In the genomic region with DNA sequence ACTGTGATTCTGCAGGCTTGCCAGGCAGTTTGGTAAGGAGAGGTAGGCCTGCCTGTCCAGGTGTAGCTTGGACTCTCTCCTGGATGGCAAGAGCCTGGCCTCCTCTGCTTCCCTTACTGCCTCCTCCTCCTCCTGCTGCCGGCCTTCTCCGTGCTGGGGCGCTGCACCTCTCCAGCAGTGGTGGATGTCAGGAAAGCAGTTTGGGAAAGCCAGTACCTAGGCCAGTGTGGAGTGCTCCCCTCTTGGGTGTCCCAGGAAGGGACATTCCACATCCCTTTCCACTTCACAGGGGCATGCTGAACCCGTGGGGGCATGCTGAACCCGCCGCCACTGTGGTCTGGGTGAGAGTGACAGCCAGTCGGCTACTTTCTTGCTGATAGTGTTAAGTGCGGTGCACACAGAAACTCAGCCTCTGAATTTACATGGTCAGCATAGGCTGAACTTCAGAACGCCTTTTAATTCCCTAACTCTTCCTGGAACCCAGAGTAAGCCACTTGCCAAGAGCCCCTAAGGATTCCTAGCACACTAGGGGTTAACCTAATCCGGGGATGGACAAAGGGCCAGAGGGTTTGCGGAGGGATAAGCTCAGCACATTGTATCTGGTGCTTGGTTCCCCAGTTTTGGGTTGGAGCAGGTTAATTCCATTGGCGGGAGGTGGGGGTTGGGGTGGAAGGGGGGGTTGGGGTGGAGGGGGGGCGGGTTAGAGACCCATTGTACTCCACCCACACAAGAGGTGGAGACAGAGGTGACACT, we compare ENCODE assay signal across 8 mouse cellular contexts. TPM values are rescaled to one million over a fixed set of nuclear protein-coding genes. Genes with fewer than 3 reads are reported as not detected.
DNase-seq lines count a peak whose midpoint lies in the region; ATAC-seq and TF ChIP-seq lines count a peak whose summit lies in the region.

No protein-coding gene starts in this region.

- DNase-seq in cerebellum, adult 18-20 months = peak; percentile 38 to 48
- DNase-seq in cerebellum, postnatal 10 days = no peak
- no peak for DNase-seq in lung, postnatal 0 days (ENCODE audit: low spot score)
- DNase-seq in lung, postnatal 14 days = no peak
- DNase-seq in stomach, postnatal 0 days (ENCODE audit: low spot score) = no peak
- DNase-seq in ovary, adult 18-20 months (ENCODE audit: low spot score) = no peak
- no peak for DNase-seq in adrenal gland, adult 8-10 months

- H3K9ac ChIP-seq in lung, postnatal 0 days (replicated peaks; ENCODE audit: low read depth) = 0 out of 2 replicates have a peak overlapping the region, but pooled peaks have one; percentile 5
- H3K9ac ChIP-seq in liver, embryonic 12.5 days = no peak overlapping the region
- H3K9ac ChIP-seq in stomach, postnatal 0 days (ENCODE audit: low read length) = peak overlapping the region; percentile 79

- H3K9me3 ChIP-seq in lung, postnatal 0 days (ENCODE audit: low read length) = no peaks in the 10 kb centered on the region
- no peaks in the 10 kb centered on the region for H3K9me3 ChIP-seq in liver, embryonic 12.5 days (replicated peaks)
- H3K9me3 ChIP-seq in stomach, postnatal 0 days (ENCODE audit: control insufficient read depth, low read length) = no peaks in the 10 kb centered on the region

- H3K27me3 ChIP-seq in lung, postnatal 0 days (replicated peaks; ENCODE audit: insufficient read depth, low read length) = no peaks in the 10 kb centered on the region
- peaks cover 63% of the 10 kb centered on the region for H3K27me3 ChIP-seq in liver, embryonic 12.5 days (replicated peaks)
- H3K27me3 ChIP-seq in stomach, postnatal 0 days (ENCODE audit: control insufficient read depth, insufficient read depth, low read length) = no peaks in the 10 kb centered on the region

- peak overlapping the region; percentile 82 for H3K4me3 ChIP-seq in lung, postnatal 0 days (ENCODE audit: low read depth, low read length)
- peak overlapping the region; percentile 65 for H3K4me3 ChIP-seq in liver, embryonic 12.5 days
- H3K4me3 ChIP-seq in stomach, postnatal 0 days (ENCODE audit: low read depth, low read length) = peak overlapping the region; percentile 86

- ATAC-seq in lung, postnatal 0 days = no peak
- no peak for ATAC-seq in liver, embryonic 12.5 days
- no peak for ATAC-seq in stomach, postnatal 0 days (ENCODE audit: low FRiP score, low TSS enrichment)

- H3K36me3 ChIP-seq in lung, postnatal 0 days (ENCODE audit: insufficient read depth, low read length) = no peaks in the 10 kb centered on the region
- H3K36me3 ChIP-seq in liver, embryonic 12.5 days = no peaks in the 10 kb centered on the region
- no peaks in the 10 kb centered on the region for H3K36me3 ChIP-seq in stomach, postnatal 0 days (ENCODE audit: control insufficient read depth, insufficient read depth, low read length)

- H3K27ac ChIP-seq in lung, postnatal 0 days (ENCODE audit: low read length) = no peak overlapping the region
- no peak overlapping the region for H3K27ac ChIP-seq in liver, embryonic 12.5 days
- H3K27ac ChIP-seq in stomach, postnatal 0 days (replicated peaks) = peak overlapping the region; percentile 49; the same call in 1 of the 2 replicates

- no peak for TF ChIP-seq EP300 in lung, postnatal 0 days (IDR thresholded peaks at IDR 0.05)
- TF ChIP-seq EP300 in stomach, postnatal 0 days (optimal IDR thresholded peaks at IDR 0.05) = no peak

- peak; percentile 16; the same call in 1 of the 2 replicates for TF ChIP-seq CTCF in lung, postnatal 0 days (IDR thresholded peaks at IDR 0.05)
- no peak for TF ChIP-seq CTCF in stomach, postnatal 0 days (IDR thresholded peaks at IDR 0.05; ENCODE audit: low read depth)

- peak overlapping the region; percentile 98 for H3K4me2 ChIP-seq in lung, postnatal 0 days (replicated peaks; ENCODE audit: low read depth, low read length)
- peak overlapping the region; percentile 85 for H3K4me2 ChIP-seq in liver, embryonic 12.5 days
- H3K4me2 ChIP-seq in stomach, postnatal 0 days (replicated peaks; ENCODE audit: low read depth) = peak overlapping the region; percentile 99

- 11% methylated on average over 13 of the region's 13 CpGs for WGBS in lung, postnatal 0 days
- WGBS in liver, embryonic 12.5 days (ENCODE audit: insufficient replicate concordance) = 18% methylated on average over 13 of the region's 13 CpGs
- 19% methylated on average over 12 of the region's 13 CpGs for WGBS in stomach, postnatal 0 days

- peaks cover 8% of the 10 kb centered on the region; the same call in 1 of the 2 replicates for H3K4me1 ChIP-seq in lung, postnatal 0 days (ENCODE audit: insufficient read depth, low read depth, low read length)
- H3K4me1 ChIP-seq in liver, embryonic 12.5 days = peaks cover 30% of the 10 kb centered on the region
- H3K4me1 ChIP-seq in stomach, postnatal 0 days (replicated peaks; ENCODE audit: control insufficient read depth, insufficient read depth) = no peaks in the 10 kb centered on the region

RNA-seq across cellular contexts. Expression of gene Nectin1, which starts 2.3 kb away (rescaled TPM):
- polyA plus RNA-seq in lung, postnatal 0 days (2015; fragmentation: Nextera tagmentation; extraction: Ambion mirVana) = 8.2 and 10.2 TPM in 2 replicates
- polyA plus RNA-seq in liver, embryonic 12.5 days (2016; fragmentation: Nextera tagmentation; extraction: Ambion mirVana) = 1.8 and 1.9 TPM in 2 replicates
- polyA plus RNA-seq in stomach, postnatal 0 days (2015; fragmentation: Nextera tagmentation; extraction: Ambion mirVana) = 5.9 and 6.7 TPM in 2 replicates
- 10 to 100 TPM; 39.3 to 61.3 (median 50.2) TPM for total RNA-seq in adrenal gland, adult 8-10 months (2022)

Comparison
In these comparisons a context has a peak if more than half of its experiments do, and no peak if none do; other contexts are left out.
1. DNase-seq: peak in cerebellum, adult 18-20 months (2 of 2); none in cerebellum, postnatal 10 days (0 of 2), lung, postnatal 0 days (single experiment), lung, postnatal 14 days (single experiment), stomach, postnatal 0 days (single experiment), ovary, adult 18-20 months (single experiment) and adrenal gland, adult 8-10 months (single experiment).
2. Peak in every context shown above with its lines, with median percentiles within 50 percentile points of each other: H3K4me2 ChIP-seq and H3K4me3 ChIP-seq.